Mouse (Mus musculus): ENCODE measurements around the gene 4930426L09Rik. TPM values are rescaled to one million over a fixed set of nuclear protein-coding genes. Genes with fewer than 3 reads are reported as not detected.

The 4930426L09Rik gene
- total RNA-seq, 2 experiments from 2014 or later = 0.63 to 1.1 TPM

GRCm38 (mm10) chr2:18959558-18959957 lies 38.6 kb upstream of the 4930426L09Rik start:
- no peak for DNase-seq (ENCODE audit: extremely low spot score in 1 of 2, low spot score in 2 of 2)
- Histone ChIP-seq H3K27ac (no peak overlapping the region), H3K4me3 (no peak overlapping the region)
- TF ChIP-seq CTCF (IDR thresholded peaks at IDR 0.05) = no peak
- intact Hi-C loops (cut with DNase I) = no loop called here

- TF ChIP-seq CTCF (IDR thresholded peaks at IDR 0.05) = no peak
- intact Hi-C loops (cut with DNase I) = no loop called here
- DNase-seq (ENCODE audit: extremely low spot score in 1 of 2, low spot score in 2 of 2) = no peak
- Histone ChIP-seq H3K4me3 (no peak overlapping the region), H3K27ac (no peak overlapping the region)
Measured at GRCm38 (mm10) chr2:18960376-18960973, 37.7 kb upstream of the 4930426L09Rik start.

GRCm38 (mm10) chr2:18962502-18962901 lies 35.6 kb upstream of the 4930426L09Rik start:
- intact Hi-C loops (cut with DNase I) = no loop called here
- no peak overlapping the region for H3K4me3 ChIP-seq
- no peak overlapping the region for H3K27ac ChIP-seq
- TF ChIP-seq CTCF (IDR thresholded peaks at IDR 0.05) = no peak
- no peak for DNase-seq (ENCODE audit: extremely low spot score in 1 of 2, low spot score in 2 of 2)

GRCm38 (mm10) chr2:18963286-18964040 lies 34.7 kb upstream of the 4930426L09Rik start:
- no peak for DNase-seq (ENCODE audit: extremely low spot score in 1 of 2, low spot score in 2 of 2)
- intact Hi-C loops (cut with DNase I) = no loop called here
- Histone ChIP-seq H3K27ac (no peak overlapping the region), H3K4me3 (no peak overlapping the region)
- TF ChIP-seq CTCF (IDR thresholded peaks at IDR 0.05) = no peak

GRCm38 (mm10) chr2:18965108-18965507 lies 33.0 kb upstream of the 4930426L09Rik start:
- Histone ChIP-seq H3K4me3 (no peak overlapping the region), H3K27ac (no peak overlapping the region)
- no peak for DNase-seq (ENCODE audit: extremely low spot score in 1 of 2, low spot score in 2 of 2)
- intact Hi-C loops (cut with DNase I) = no loop called here
- TF ChIP-seq CTCF (IDR thresholded peaks at IDR 0.05) = no peak

- no peak overlapping the region for H3K27ac ChIP-seq
- intact Hi-C loops (cut with DNase I) = no loop called here
- H3K4me3 ChIP-seq = no peak overlapping the region
- DNase-seq (ENCODE audit: extremely low spot score in 1 of 2, low spot score in 2 of 2) = no peak
- no peak for TF ChIP-seq CTCF (IDR thresholded peaks at IDR 0.05)
Measured at GRCm38 (mm10) chr2:18965950-18966349, 32.2 kb upstream of the 4930426L09Rik start.

GRCm38 (mm10) chr2:18966566-18966965 lies 31.6 kb upstream of the 4930426L09Rik start:
- intact Hi-C loops (cut with DNase I) = no loop called here
- H3K27ac ChIP-seq = no peak overlapping the region
- no peak for TF ChIP-seq CTCF (IDR thresholded peaks at IDR 0.05)

GRCm38 (mm10) chr2:18967451-18968063 lies 30.6 kb upstream of the 4930426L09Rik start:
- no peak for TF ChIP-seq CTCF (IDR thresholded peaks at IDR 0.05)
- H3K27ac ChIP-seq = no peak overlapping the region
- intact Hi-C loops (cut with DNase I) = no loop called here
- DNase-seq (ENCODE audit: extremely low spot score in 1 of 2, low spot score in 2 of 2) = no peak
- H3K4me3 ChIP-seq = no peak overlapping the region

More at GRCm38 (mm10) chr2:18966566-18966965, 31.6 kb upstream of the 4930426L09Rik start:
- H3K4me3 ChIP-seq = no peak overlapping the region
- no peak for DNase-seq (ENCODE audit: extremely low spot score in 1 of 2, low spot score in 2 of 2)

- H3K27ac ChIP-seq = no peak overlapping the region
- no peak for TF ChIP-seq CTCF (IDR thresholded peaks at IDR 0.05)
- intact Hi-C loops (cut with DNase I) = no loop called here
- no peak overlapping the region for H3K4me3 ChIP-seq
- DNase-seq (ENCODE audit: extremely low spot score in 1 of 2, low spot score in 2 of 2) = no peak
Measured at GRCm38 (mm10) chr2:18969066-18969681, 29.0 kb upstream of the 4930426L09Rik start.

- intact Hi-C loops (cut with DNase I) = no loop called here
- no peak for TF ChIP-seq CTCF (IDR thresholded peaks at IDR 0.05)
- no peak for DNase-seq (ENCODE audit: extremely low spot score in 1 of 2, low spot score in 2 of 2)
- Histone ChIP-seq H3K27ac (no peak overlapping the region), H3K4me3 (no peak overlapping the region)
Measured at GRCm38 (mm10) chr2:18970461-18970860, 27.7 kb upstream of the 4930426L09Rik start.

- Histone ChIP-seq H3K4me3 (no peak overlapping the region), H3K27ac (no peak overlapping the region)
- TF ChIP-seq CTCF (IDR thresholded peaks at IDR 0.05) = no peak
- intact Hi-C loops (cut with DNase I) = no loop called here
- DNase-seq (ENCODE audit: extremely low spot score in 1 of 2, low spot score in 2 of 2) = no peak
Measured at GRCm38 (mm10) chr2:18971564-18971963, 26.6 kb upstream of the 4930426L09Rik start.
